Mouse (Mus musculus): ENCODE measurements around the gene Tm6sf2.
"Not testable (repeated sequence)": the region's sequence is repeated elsewhere in the genome, so short reads cannot be mapped to it uniquely, and the experiment has no call there.

Gene Tm6sf2

GRCm38 (mm10) chr8:70072441-70073069, at the start of gene Tm6sf2:
Tm6sf2 (plus strand) TSS chr8:70072924.
- in situ Hi-C loops (cut with MboI; ENCODE audit: low pct_unique_long_range_greater_than_20kb in 1 of 2, low sequenced_read_pairs in 2 of 2, unreplicated experiment in 1 of 2): no loop called here

- in situ Hi-C loops (cut with MboI; ENCODE audit: low pct_unique_long_range_greater_than_20kb in 1 of 2, low sequenced_read_pairs in 2 of 2, unreplicated experiment in 1 of 2): no loop called here
These were observed 49.1 kb upstream of the Tm6sf2 start for GRCm38 (mm10) chr8:70023596-70023995.

DNA sequence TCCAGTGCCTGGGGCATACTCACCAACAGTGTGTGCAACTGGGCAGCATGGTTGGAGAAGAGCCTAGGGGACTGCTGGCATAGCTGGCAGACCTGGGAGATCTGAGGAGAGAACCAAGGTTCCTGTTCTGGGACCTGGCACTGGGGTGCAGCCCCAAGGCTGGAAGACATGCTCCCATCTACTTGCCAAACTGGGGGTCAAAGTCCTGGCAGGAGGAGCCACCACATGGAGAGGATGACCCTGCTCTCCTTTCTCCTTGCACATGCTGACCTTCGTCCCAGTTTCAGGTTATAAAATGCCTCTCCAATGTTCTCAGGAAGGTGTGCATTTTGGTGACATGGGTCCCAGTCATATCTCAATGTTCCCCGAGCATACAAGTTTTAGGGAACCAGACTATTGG, 46.6 kb upstream of the Tm6sf2 start:
- in situ Hi-C loops (cut with MboI; ENCODE audit: low pct_unique_long_range_greater_than_20kb in 1 of 2, low sequenced_read_pairs in 2 of 2, unreplicated experiment in 1 of 2): no loop called here

GRCm38 (mm10) chr8:70030255-70030654, 42.5 kb upstream of the Tm6sf2 start:
- in situ Hi-C loops (cut with MboI; ENCODE audit: low pct_unique_long_range_greater_than_20kb in 1 of 2, low sequenced_read_pairs in 2 of 2, unreplicated experiment in 1 of 2): no loop called here

DNA sequence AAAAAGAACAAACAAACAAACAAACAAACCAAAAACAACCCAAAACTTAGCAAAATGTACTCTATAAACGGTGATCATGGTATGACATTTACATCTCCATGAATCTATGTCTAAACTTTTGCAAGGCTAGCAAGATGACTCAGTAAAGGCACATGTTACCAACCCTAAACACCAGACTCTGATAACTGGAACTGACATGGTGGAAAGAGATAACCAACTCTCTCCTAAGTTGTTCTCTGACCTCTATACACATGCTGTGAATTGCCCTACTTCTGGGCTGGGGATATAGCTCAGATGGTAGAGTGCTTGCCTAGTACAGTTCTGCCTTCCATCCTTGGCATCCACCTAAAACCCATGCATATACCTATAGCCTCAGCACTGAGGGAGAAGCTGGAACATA, 34.7 kb upstream of the Tm6sf2 start:
- in situ Hi-C loops (cut with MboI; ENCODE audit: low pct_unique_long_range_greater_than_20kb in 1 of 2, low sequenced_read_pairs in 2 of 2, unreplicated experiment in 1 of 2): no loop called here

- in situ Hi-C loops (cut with MboI; ENCODE audit: low pct_unique_long_range_greater_than_20kb in 1 of 2, low sequenced_read_pairs in 2 of 2, unreplicated experiment in 1 of 2): no loop called here
These were observed 30.7 kb upstream of the Tm6sf2 start for GRCm38 (mm10) chr8:70041885-70042546.

GRCm38 (mm10) chr8:70042583-70043455, 29.9 kb upstream of the Tm6sf2 start, which contains the start of the genes Mau2 and Sugp1:
Mau2 (minus strand) TSS chr8:70042734.
Sugp1 (plus strand) TSS chr8:70042813.
- in situ Hi-C loops (cut with MboI; ENCODE audit: low pct_unique_long_range_greater_than_20kb in 1 of 2, low sequenced_read_pairs in 2 of 2, unreplicated experiment in 1 of 2): no loop called here

DNA sequence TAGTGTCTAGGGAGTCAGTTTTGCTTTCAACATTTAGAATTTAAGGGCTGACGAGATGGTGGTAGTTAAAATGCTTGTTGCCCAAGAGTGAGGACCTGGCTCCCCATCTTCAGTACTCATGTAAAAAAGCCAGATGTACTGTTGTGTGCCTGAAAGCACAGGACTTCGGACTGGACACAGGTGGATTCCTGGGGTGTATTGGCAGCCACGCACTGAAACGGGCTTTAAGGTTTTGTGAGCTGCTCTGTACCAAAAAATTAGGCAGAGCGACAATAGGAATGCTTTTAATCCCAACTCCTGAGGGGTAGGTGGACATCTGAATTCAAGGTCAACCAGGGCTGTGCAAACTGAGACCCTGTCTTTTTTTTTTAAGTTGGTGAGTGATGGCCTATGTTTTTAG, 28.7 kb upstream of the Tm6sf2 start:
- in situ Hi-C loops (cut with MboI; ENCODE audit: low pct_unique_long_range_greater_than_20kb in 1 of 2, low sequenced_read_pairs in 2 of 2, unreplicated experiment in 1 of 2): no loop called here

- in situ Hi-C loops (cut with MboI; ENCODE audit: low pct_unique_long_range_greater_than_20kb in 1 of 2, low sequenced_read_pairs in 2 of 2, unreplicated experiment in 1 of 2): no loop called here
These were observed 23.1 kb upstream of the Tm6sf2 start for GRCm38 (mm10) chr8:70049662-70050061.

DNA sequence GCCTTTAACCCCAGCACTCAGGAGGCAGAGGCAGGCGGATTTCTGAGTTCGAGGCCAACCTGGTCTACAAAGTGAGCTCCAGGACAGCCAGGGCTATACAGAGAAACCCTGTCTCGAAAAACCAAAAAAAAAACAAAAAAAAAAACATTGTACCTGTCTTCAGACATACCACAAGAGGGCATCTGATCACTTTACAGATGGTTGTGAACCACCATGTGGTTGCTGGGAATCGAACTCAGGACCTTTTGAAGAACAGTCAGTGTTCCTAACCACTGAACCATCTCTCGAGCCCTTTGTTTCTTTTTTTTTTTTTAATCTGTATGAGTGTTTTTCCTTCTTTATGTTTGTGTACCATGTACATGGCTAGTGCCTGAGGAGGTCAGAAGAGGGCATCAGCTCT, 22.3 kb upstream of the Tm6sf2 start:
- in situ Hi-C loops (cut with MboI; ENCODE audit: low pct_unique_long_range_greater_than_20kb in 1 of 2, low sequenced_read_pairs in 2 of 2, unreplicated experiment in 1 of 2): not testable (repeated sequence)

DNA sequence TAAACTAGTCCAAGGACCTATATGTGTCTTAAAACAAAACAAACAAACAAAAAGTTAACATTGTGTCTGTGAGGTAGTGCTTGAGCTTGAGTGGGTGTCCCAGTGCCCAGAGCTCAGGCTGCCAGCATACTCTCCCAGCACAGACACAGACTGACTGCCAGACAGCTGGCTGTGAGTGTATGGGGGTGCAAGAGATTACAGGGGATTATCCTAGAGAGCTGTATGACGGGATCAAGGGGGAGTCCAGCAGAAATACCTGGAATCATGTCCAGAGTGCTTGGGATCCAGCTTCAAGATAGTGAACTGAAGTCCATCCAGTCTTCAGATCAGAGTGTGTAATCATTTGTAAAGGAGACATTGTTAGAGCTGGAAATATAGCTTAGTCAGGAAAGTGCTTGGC, 15.0 kb upstream of the Tm6sf2 start:
- in situ Hi-C loops (cut with MboI; ENCODE audit: low pct_unique_long_range_greater_than_20kb in 1 of 2, low sequenced_read_pairs in 2 of 2, unreplicated experiment in 1 of 2): no loop called here

DNA sequence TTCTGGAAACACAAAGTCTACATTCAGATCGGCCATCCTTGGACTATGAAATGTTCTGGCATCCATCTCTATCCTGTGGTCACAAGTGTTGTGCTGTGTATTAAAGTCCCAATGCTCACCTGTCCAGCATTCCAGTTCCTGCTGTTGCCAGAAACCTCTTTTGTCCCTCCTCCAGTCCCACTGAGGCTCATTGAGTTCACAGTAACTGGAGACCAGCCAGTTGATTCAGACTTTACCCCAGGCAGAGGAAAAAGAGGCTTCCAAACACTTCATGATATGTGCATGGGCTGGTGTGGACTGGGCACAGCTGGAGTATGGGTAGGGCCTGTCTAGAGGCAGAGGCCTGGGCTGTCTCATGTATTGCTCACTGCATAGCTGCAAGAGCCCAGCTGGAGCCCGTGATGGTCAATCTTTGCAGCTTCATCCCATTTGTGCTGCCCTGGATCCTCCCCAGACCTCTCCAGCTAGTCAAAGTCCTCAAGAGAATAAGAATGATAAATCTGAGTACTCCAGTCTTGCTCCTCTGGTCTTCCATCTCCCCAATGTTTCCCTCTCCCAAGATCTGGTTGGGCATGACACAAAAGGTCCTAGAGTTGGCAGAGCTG, 786 bp upstream of the Tm6sf2 start:
- in situ Hi-C loops (cut with MboI; ENCODE audit: low pct_unique_long_range_greater_than_20kb in 1 of 2, low sequenced_read_pairs in 2 of 2, unreplicated experiment in 1 of 2): no loop called here

- in situ Hi-C loops (cut with MboI; ENCODE audit: low pct_unique_long_range_greater_than_20kb in 1 of 2, low sequenced_read_pairs in 2 of 2, unreplicated experiment in 1 of 2): no loop called here
These were observed 396 bp downstream of the Tm6sf2 start for GRCm38 (mm10) chr8:70073120-70073519.

GRCm38 (mm10) chr8:70073682-70074081, 958 bp downstream of the Tm6sf2 start:
- in situ Hi-C loops (cut with MboI; ENCODE audit: low pct_unique_long_range_greater_than_20kb in 1 of 2, low sequenced_read_pairs in 2 of 2, unreplicated experiment in 1 of 2): no loop called here

GRCm38 (mm10) chr8:70081976-70082375, 9.3 kb downstream of the Tm6sf2 start:
- in situ Hi-C loops (cut with MboI; ENCODE audit: low pct_unique_long_range_greater_than_20kb in 1 of 2, low sequenced_read_pairs in 2 of 2, unreplicated experiment in 1 of 2): no loop called here

DNA sequence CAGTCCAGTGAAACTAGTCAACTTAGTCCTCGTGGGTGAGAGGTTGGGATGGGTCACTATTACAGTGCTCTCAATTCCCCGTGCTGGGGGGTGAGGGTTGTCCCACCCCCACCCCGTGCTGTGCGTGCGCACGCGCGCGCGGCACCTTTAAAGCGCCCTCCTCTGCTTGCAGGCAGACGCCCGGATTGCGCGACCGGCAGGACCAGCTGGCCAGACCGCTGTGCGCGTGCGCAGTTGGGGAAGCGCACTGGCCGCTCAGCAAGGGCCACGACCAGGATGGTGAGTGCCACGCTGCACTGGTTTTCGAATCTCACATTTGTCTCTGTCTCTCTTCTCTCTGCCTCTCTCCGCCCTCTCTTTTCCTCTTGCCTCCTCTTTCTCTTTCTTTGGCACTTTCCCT, 10.6 kb downstream of the Tm6sf2 start, which contains the start of gene Hapln4:
TSS of gene Hapln4 (plus strand) at position 173 of the 400 bp plus-strand sequence.
- in situ Hi-C loops (cut with MboI; ENCODE audit: low pct_unique_long_range_greater_than_20kb in 1 of 2, low sequenced_read_pairs in 2 of 2, unreplicated experiment in 1 of 2): no loop called here

DNA sequence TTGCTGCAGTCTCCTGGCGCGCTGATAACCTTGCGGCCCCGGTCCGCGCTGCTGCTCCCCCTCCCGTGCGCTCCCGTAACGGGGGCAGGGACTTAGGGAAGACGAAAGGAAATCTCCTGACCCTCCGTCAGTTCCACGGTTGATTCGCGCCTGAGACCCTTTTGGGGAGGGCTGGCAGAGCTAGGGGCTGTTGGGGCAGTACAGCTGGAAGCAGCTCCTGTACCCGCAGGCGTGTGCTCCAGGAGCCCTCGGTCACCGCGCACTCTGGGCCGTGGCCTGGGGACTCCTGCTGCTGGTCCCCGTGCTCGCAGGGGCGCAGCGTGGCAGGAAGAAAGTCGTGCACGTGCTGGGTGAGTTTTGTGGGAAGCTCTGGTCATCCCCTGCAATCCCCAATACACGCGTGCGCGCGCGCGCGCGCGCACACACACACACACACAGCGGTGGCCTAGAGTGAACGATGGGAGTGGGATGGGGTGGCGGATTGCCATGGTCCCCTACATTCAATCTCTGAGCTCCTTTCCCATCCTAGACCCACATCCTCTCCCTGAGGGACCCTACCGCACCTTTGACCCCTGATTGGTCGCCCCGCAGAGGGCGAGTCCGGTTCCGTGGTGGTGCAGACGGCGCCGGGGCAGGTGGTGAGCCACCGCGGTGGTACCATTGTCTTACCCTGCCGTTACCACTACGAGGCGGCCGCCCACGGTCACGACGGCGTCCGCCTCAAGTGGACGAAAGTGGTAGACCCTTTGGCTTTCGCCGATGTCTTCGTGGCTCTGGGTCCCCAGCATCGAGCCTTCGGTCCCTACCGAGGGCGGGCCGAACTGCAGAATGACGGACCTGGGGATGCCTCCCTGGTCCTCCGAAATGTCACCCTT, 11.7 kb downstream of the Tm6sf2 start:
- in situ Hi-C loops (cut with MboI; ENCODE audit: low pct_unique_long_range_greater_than_20kb in 1 of 2, low sequenced_read_pairs in 2 of 2, unreplicated experiment in 1 of 2): no loop called here

DNA sequence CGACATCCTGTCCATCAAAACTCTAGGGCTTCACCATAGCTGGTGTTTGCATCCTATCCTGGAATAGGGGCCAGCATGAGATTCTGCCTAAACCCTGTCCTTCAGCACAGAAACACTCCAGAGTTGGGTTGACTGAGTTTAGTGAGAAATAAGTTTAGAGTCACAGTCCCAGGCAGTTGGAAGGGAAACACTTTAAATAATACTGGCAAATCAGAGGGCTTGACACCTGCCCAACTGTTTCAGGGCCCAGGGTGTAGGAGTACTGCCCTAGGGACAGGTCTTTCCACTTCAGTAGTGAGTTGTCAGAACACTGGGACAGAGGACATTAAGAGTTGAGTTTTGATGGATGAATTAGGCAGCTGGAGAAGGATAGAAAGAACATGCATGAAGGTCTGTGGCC, 13.4 kb downstream of the Tm6sf2 start:
- in situ Hi-C loops (cut with MboI; ENCODE audit: low pct_unique_long_range_greater_than_20kb in 1 of 2, low sequenced_read_pairs in 2 of 2, unreplicated experiment in 1 of 2): no loop called here
